Mouse (Mus musculus) G1E (cell line): Measurements from ENCODE around the gene Snx29.

Experiments
- CTCF ChIP-seq: IDR thresholded peaks from 2 replicates; pipeline ENCODE4 v1.5.1; 2012; ENCODE audit warnings: low read depth, low read length, inconsistent platforms, mixed read lengths
- GATA1 ChIP-seq: IDR thresholded peaks from 2 replicates; pipeline ENCODE4 v1.6.1; 2012; ENCODE audit warnings: borderline replicate concordance, low read length, inconsistent platforms, mixed read lengths
- TAL1 ChIP-seq: conservative IDR thresholded peaks from 2 replicates; pipeline ENCODE4 v1.6.1; 2012; ENCODE audit warnings: low read depth, low read length, inconsistent platforms, mixed read lengths

GRCm38 (mm10) chr16:11729111-11729510, 406.4 kb downstream of the Snx29 start:
- TF ChIP-seq CTCF (no peak), GATA1 (no peak), TAL1 (no peak)
